Mouse (Mus musculus) spleen, adult 2 months (tissue): ENCODE measurements around the gene Shc3.

ENCODE experiments used
- CTCF ChIP-seq: fragments of 200-500 bp; IDR thresholded peaks from 2 replicates; pipeline ENCODE4 v1.5.1; 2011; ENCODE audit warnings: mild to moderate bottlenecking, inconsistent platforms; ENCODE audit not compliant: insufficient read depth, insufficient read length, insufficient replicate concordance; ENCODE audit errors: extremely low read depth
- POLR2A ChIP-seq: fragments of 200-500 bp; IDR thresholded peaks from 2 replicates; pipeline ENCODE4 v1.6.1; 2011; ENCODE audit warnings: low read depth, low read length, inconsistent platforms

DNA sequence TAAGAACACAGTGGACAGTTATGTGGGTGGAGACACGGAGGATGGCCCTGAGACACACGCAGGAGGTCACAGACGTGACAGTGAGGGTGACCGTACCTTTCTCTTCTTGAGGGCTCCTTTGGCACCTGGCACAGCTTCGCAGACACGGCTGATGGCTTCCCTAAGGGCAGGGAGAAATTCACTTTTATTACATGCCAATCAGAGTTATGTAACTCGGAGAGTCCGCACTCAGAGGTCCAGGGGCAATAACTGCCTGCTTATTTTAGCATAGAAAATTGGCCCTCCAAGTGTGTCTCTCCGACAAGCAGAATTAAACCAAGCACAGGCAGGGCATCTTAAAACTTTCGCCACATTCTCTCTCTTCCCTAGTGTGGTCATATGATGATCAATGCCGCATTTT, 86.4 kb downstream of the Shc3 start:
- no peak for TF ChIP-seq CTCF
- no peak for TF ChIP-seq POLR2A
